Mouse (Mus musculus): ENCODE data around the gene Cntnap2. TPM values are rescaled to one million over a fixed set of nuclear protein-coding genes. Genes with fewer than 3 reads are reported as not detected.

Gene Cntnap2
- total RNA-seq, 2 experiments from 2014 or later: 118 to 122 TPM

DNA sequence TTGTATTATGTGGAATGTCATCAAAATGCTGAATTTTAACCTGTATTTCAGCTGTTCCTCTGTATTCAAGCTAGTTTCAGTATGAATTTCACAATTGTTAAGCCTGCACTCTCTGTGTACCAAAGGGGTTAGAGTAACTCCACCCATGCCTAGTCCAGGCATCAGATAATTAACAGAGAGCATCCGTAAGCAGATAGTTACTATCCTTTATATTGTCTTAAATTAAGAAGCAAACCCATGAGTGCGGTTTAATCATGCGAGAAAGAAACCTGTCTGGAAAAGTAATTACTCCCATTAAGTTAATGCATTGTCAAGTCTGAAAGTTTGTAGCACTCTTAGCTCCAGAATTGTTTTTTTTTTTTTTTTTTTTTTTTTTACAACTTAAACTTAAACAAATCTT, 258.3 kb downstream of the Cntnap2 start:
- DNase-seq (ENCODE audit: low spot score in 2 of 2): no peak
- intact Hi-C loops (cut with DNase I): no loop called here

DNA sequence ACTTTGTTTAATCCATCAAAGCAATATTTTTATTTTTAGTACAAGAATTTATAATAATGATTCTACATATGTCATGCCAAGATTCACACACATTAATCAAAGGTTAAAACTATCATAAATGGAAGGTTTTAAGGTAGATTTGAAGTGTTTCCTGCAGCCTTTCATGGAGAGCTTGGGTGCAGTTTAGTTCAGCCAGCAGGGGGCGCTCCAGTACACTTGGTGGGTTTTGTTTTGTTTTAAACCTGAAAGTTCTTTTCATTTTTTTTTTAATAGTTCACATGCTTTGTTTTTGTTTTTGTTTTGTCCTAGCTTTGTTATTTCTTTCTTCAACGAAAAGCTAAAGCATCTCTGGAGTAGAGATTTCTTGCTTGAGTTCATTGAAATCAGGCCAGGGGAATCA, 264.3 kb downstream of the Cntnap2 start:
- peak; percentile 16 to 21 for DNase-seq (ENCODE audit: low spot score in 2 of 2)
- intact Hi-C loops (cut with DNase I): no loop called here

DNA sequence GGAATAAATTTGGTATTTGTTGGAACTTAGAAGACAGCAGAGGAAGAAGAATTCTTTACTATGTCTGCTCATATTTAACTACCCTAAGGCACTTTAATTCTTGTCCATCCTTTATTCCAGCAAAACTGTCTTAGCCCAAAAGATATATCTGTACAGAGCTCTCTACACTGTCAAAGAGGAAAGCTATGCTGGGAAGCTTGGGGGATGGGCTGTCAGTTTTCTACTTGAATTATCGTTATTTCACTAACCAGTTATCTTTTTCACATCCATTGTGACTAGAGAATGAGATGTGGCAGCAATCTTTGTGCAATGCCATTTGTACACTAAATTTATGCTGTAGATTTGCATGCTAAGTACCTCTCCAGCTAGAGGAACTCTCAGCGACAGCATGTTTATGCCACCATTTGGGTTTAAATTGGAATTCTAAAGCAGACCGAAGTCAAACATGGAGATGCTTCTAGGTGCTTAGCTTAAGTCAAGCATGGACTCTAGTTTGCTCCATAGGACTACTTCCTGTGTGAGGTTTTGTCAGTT, 268.9 kb downstream of the Cntnap2 start:
- intact Hi-C loops (cut with DNase I): no loop called here

DNA sequence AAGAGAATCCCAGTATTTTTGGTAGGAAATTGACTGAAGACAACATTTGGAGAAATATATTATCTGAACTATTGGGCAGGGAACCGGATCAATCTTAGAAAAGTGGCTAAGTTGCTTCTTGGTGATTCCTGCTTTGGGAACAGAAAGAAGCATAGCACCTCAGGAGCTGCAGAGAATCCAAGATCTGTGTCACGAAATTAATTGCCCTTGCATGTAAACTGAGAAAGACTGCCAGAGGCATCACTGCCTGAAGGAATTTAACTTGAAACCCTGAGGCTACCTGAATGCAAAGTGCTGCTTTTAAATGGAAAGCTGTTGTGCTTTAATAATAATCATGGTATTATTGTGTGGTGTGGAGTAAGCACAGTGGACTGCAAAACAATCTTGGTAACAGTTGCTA, 286.2 kb downstream of the Cntnap2 start:
- intact Hi-C loops (cut with DNase I): no loop called here
- DNase-seq (ENCODE audit: low spot score in 2 of 2): no peak

More for the DNA sequence above, 268.9 kb downstream of the Cntnap2 start:
- no peak for DNase-seq (ENCODE audit: low spot score in 2 of 2)

DNA sequence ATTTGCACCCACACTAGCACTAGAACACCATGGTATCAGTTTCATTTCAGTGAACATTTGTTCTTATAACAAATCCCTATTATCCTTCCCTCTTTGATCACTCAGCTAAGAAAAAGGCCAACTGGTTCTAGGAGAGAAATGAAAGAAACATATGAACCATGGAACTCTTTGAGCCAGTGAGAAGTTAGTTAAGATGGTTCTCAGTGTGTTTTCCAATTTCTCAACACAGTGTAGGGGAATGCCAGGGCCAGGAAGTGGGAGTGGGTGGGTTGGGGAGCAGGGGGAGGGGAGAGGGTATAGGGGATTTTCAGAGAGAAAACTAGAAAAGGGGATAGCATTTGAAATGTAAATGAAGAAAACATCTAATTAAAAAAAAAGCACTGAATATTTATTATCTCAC, 286.8 kb downstream of the Cntnap2 start:
- intact Hi-C loops (cut with DNase I): no loop called here
- DNase-seq (ENCODE audit: low spot score in 2 of 2): no peak

DNA sequence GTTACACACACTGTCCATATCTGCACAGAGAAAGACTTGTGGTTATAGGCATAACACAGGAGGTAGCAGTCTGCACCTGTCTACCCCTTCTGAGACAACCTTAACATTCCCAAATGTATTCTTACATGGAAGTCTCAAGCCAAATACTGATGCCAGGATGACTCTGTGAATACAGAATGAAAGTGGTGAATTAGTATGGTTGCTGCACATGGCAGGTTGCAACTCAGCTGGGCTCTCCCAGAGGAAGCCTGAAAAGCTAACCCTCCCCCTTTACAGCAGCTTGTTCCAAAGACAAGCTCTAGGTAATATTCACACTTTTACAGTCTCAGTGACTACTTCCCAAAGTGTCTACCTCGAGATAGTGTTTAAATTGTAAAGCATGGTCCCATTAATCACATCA, 307.3 kb downstream of the Cntnap2 start:
- intact Hi-C loops (cut with DNase I): no loop called here
- no peak for DNase-seq (ENCODE audit: low spot score in 2 of 2)

DNA sequence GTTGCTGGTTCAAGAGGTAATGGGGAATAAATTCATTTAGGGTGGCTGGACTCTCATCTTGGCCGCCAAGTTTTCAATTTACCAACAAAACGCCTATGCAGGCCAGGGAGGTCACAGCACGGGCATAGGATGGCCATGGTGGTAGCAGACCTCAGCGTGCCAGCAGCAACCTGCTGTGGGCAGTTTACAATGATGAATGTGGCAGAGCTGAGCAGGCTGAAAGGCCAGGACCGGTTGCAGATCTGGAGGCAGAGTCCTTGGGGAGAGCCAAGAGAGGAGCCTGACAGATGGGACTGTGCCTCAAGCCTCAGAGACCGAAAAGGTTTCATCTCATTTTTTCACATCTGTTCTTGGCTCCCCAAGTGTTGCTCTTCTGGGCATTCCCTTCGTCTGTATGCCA, 322.0 kb downstream of the Cntnap2 start:
- intact Hi-C loops (cut with DNase I): no loop called here
- no peak for DNase-seq (ENCODE audit: low spot score in 2 of 2)

DNA sequence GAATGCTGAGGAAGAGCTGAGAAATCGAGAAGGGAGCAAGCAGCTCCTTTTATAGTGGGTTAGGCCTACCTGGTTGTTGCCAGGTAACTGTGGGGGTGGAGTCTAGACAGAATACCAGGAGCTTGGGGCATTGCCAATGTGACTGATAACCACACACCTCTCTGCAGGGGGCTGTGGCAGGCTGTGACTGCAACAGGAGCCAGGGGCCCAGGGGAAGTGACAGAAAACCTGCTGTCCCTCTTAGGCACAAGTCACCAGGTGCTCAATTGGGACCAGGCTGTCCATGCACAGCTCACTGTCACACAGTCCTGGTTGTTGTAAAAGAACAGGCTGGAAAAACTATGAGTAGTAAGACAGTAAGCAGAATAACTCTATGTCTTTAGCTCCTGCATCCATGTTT, 329.9 kb downstream of the Cntnap2 start:
- no peak for DNase-seq (ENCODE audit: low spot score in 2 of 2)
- intact Hi-C loops (cut with DNase I): no loop called here

DNA sequence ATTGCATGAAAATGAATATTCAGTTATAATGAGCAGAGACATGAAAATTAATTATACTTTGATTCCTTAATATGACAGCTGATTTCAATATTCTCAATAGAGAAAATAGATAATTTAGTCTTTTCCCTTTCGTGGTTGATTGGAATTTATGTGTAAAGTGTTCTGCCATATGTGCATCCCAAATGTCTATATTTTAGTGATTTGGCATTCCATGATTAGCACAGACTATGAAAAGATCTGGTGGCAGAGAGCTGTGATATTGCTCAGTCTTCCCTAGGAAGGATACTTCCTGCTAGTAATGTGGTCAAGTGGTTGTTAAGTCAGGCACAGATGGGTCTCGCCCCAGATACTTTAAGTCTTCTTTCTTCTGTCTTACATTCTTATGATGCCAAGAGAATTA, 354.5 kb downstream of the Cntnap2 start:
- intact Hi-C loops (cut with DNase I): no loop called here
- DNase-seq (ENCODE audit: low spot score in 2 of 2): no peak

DNA sequence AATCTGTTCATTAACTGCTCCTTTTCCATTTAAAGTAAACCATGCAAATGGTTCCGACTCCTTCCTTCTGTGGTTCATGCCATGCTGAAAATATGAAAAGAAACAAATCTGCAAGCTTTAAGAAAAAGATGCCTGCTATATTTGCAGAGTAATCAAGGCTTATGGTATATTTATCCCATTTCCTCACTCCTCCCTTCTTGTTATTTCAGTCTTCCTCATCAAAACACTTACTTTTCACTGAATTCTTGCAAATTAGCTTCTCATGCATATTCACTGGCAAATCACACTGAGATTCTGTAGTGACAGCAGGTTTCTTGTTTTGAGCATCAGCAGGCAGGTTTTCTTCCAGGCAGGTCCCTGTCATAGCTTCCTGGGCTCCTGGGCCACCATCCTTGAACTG, 396.3 kb downstream of the Cntnap2 start:
- intact Hi-C loops (cut with DNase I): no loop called here
- DNase-seq (ENCODE audit: low spot score in 2 of 2): no peak

DNA sequence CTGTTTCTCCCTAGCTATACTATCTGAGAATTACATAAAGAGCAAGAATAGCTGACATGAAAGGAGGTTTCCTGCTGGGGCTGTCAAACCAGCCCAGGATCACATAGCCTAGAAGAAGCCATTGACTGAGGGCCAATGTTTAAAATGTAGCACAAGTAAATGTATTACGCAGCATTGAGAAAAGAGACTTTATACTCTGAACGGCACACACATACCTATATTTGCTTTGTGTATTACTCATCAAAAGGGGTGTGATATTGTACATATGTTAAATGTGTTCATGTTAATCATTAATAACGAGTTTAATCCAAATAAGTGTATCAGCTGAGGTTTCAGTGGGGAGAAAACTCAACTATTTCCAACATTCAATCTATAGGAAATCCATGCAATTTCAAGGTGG, 459.1 kb downstream of the Cntnap2 start:
- intact Hi-C loops (cut with DNase I): no loop called here
- DNase-seq (ENCODE audit: low spot score in 2 of 2): no peak

DNA sequence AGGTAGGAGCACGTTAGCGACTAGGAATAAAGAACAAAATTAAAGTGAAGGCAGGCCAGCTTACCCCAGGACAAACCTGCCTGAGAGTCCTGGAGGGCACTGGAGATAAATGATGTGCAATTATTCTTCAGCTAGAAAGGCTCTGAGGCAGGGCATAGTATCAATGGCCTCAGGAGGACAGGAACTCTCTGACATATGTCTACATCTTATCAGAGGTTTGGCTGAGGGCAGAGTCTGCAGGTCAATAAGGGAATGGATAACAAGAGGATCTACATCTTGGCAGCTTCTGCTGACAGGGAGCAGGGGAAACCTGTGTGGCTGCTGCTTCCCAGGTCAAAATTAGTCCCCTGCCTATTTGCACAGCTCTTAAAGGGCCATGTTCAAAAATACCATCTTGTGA, 477.8 kb downstream of the Cntnap2 start:
- DNase-seq (ENCODE audit: low spot score in 2 of 2): no peak
- intact Hi-C loops (cut with DNase I): no loop called here

DNA sequence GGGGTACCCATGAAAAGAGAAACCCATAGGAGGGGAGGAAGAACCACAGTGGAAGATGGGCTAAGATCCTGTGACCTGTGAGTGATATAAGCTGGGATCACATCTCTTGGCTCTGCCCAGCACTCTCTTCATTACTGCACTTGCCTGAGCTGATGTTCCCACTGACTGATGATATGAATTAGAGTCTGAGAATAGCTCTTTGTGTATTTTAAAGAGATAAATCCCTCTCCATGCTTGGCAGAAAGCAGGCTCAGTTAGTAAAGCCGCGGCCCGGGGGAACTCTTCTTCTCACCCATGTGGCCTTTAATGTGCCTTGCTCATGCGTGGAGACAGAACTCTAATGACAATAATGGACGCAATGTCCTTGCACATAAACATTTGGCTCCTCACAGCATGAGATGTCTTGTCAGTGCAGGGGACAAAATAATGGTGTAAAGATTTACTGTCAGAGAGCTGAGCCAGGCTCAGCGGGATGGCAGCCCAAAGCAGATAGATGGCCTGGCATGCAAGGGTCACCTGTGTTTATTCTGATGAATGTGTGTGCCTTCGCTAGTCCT, 485.2 kb downstream of the Cntnap2 start:
- intact Hi-C loops (cut with DNase I): no loop called here
- no peak for DNase-seq (ENCODE audit: low spot score in 2 of 2)

DNA sequence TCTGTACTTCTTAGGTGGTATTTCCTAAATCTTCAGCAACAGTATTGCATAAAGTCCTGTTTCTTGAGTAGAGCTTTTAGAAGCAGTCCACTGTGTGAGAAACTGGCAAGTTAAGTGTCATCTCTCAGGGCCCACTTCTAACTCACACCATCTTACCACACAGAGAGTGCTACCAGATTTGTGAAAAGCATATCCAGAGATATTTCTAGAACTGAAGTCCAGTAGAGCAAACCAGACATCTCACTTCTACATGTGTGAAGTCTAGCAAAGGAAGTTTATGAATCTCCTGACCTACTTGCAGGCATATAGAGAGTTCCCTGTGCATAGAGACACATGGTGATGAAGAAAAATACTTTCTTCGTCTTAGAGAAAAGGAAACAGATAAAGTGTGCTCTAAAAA, 500.6 kb downstream of the Cntnap2 start:
- intact Hi-C loops (cut with DNase I): no loop called here
- no peak for DNase-seq (ENCODE audit: low spot score in 2 of 2)

DNA sequence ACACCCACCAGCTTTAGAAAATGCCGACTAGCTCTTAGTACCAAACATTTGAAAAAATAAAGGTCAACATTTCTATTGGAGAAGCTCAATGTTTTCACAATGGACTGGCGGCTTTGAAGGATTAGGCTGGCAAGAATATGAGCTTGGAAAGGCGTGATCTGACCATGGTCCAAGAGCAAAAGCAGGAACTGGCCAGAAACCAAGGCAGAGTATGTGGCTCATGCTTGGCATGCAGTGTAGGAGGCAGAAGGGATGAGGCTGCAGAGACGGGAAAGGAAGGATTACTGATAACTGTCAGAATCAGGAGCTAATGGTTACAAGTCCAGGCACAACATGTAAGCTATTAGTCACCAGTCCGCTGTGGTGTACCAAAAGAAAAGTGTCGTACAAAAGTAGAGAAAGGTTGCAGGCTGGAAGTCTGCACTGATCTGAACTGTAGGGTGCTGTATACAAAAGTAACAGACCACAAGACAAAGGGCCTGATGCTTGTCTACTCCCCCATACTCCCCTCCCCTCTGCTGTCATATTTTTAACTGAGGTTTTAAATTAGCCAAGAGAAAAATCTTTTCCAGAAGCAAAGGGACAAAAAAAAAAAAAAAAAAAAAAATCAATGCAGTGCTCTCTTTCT, 525.4 kb downstream of the Cntnap2 start:
- peak in 1 of 2 experiments; percentile 4 for DNase-seq (ENCODE audit: low spot score in 2 of 2)
- intact Hi-C loops (cut with DNase I): no loop called here

DNA sequence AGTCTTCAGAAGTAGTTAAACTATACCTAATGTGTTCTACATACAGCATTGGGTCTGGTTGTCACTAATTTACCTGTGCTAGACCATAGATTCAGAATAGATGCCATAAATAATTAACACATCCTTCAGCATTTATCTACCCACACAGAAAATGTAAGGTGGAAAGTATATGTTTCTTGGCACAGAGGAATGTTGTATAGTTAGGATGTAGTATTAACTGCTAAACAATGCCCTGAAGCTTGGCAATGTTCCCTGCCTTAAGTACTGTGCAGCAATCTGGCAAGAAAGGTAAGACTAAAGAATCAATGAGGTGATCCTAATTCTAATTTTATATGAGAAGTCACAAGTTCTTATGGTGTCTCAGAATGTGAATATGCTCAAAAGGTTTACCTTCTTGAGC, 529.9 kb downstream of the Cntnap2 start:
- intact Hi-C loops (cut with DNase I): no loop called here
- DNase-seq (ENCODE audit: low spot score in 2 of 2): no peak

DNA sequence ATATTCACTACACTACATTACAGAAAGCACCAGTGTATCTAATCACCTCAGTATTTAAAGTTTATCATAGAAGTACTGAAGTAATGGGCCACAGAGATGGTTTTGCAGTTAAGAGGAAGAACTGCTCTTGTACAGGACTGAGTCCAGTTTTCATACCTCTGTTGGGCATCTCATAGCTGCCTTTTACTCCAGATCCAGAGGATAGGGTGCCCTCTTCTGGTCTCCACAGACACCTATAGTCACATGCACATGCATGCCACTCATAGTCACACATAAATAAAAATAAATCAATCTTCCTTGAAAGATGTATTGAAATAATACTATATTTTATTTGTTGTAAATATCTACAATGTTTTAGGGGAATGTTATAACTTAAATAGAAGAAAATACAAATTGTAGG, 587.9 kb downstream of the Cntnap2 start:
- intact Hi-C loops (cut with DNase I): no loop called here
- DNase-seq (ENCODE audit: low spot score in 2 of 2): no peak

DNA sequence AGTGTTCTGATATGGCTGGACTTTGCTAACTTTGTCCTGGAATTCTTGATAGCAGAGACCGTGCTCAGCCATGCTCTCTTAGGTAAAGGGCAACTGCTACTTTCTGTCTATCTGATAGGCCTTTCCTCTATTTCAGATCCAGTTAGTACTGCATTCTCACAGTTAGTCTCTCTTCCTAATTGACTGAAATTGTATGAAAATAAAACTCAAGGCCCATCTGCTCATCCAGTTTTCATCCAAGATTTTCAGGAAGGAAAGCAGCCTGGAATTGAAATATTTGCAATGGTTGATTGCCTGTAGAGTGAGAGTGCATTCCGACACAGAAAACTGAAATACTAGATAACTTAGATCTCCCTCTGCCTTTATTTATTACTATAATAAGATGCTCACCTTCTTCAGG, 589.3 kb downstream of the Cntnap2 start:
- DNase-seq (ENCODE audit: low spot score in 2 of 2): no peak
- intact Hi-C loops (cut with DNase I): no loop called here

DNA sequence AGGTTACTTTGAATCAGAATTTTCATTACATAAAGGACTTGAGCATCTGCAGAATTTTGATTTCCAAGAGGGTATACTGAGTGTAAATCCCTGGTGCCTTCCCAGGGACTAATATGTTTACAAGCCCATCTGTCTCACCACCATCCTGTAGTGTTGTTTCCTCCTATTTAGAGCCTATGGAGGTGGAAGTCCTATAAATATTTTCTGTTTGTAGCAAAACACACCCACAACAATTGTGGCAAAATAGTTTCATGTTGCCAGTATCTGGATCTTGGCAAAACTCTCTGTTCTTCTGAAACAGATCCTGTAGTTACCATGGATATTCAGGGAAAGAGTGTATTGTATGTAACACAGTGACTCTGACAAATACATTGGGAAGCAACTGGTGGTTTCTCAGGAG, 641.1 kb downstream of the Cntnap2 start:
- intact Hi-C loops (cut with DNase I): no loop called here
- no peak for DNase-seq (ENCODE audit: low spot score in 2 of 2)

DNA sequence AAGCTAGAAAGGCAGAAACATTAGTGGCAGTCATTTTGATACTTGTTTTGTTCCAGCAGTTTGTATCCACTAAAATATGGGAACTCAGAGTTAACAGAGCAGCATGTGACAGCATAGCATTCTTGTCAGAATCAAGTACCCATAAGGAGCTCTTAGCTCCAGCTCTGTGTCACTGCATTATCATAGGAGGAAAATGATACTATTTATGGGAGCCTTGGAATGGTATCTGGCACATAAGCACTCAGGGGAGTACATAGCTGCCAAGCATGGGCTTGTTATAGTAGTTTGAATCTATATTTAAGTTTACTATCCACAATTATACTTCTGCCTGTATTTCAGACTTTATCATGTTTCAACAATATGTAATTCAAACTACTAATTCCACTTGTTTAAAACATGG, 732.5 kb downstream of the Cntnap2 start:
- intact Hi-C loops (cut with DNase I): no loop called here
- DNase-seq (ENCODE audit: low spot score in 2 of 2): no peak

DNA sequence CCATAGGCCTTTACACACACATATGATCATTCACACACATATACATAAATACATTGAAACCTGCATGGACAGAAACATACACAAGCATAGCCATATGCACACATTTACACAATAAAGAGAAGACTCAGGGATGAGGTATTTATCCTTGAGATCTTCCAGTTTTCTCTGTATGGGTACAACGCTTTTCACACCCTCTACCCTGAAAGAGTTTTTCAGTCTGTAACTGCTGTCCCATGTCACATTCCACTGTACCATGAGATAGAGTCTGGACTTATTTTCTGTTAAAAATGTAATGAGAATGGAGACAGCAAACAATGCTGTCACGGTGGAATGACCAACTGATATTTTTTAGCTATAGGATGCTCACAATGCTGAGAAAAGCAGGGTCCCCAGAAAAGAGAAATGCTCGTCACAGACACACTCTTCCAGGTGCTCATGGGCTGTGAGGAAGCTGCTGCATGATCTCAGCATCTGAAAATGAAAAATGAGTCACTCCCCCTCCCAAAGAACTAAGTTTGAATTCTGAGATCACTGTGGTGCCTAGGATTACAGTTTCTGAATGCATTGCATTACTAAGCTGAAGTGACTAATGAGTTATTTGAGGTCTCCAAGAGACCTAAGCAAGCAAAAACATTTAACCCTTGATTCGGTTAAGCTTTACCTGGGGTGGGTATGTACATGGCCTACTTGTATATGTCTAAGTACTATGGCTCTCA, 782.6 kb downstream of the Cntnap2 start:
- DNase-seq (ENCODE audit: low spot score in 2 of 2): no peak
- intact Hi-C loops (cut with DNase I): no loop called here

Data from left cerebral cortex, postnatal 36 days (tissue).